Mouse (Mus musculus): ENCODE results near the gene Gm17428. TPM values are rescaled to one million over a fixed set of nuclear protein-coding genes. Genes with fewer than 3 reads are reported as not detected.
A peak's percentile ranks its signal among the peaks of the same experiment; 100 is the strongest.

The Gm17428 gene
- polyA plus RNA-seq, 1 experiment, result not detected

GRCm38 (mm10) chr14:55006541-55006940 lies 29.8 kb downstream of the Gm17428 start:
- DNase-seq (ENCODE audit: extremely low spot score in 1 of 2, low spot score in 1 of 2), result no peak

GRCm38 (mm10) chr14:55007120-55007908 lies 30.6 kb downstream of the Gm17428 start:
- no peak for DNase-seq (ENCODE audit: extremely low spot score in 1 of 2, low spot score in 1 of 2)

GRCm38 (mm10) chr14:55008417-55008816 lies 31.7 kb downstream of the Gm17428 start:
- no peak for DNase-seq (ENCODE audit: extremely low spot score in 1 of 2, low spot score in 1 of 2)

- DNase-seq (ENCODE audit: extremely low spot score in 1 of 2, low spot score in 1 of 2), result no peak
These were observed 34.4 kb downstream of the Gm17428 start for GRCm38 (mm10) chr14:55011116-55011515.

- DNase-seq (ENCODE audit: extremely low spot score in 1 of 2, low spot score in 1 of 2), result peak; percentile 54 to 84
These were observed 37.9 kb downstream of the Gm17428 start for GRCm38 (mm10) chr14:55014591-55014990.

GRCm38 (mm10) chr14:55014991-55015766 lies 38.4 kb downstream of the Gm17428 start, which contains the start of gene Ngdn:
Gene Ngdn (plus strand): TSS chr14:55015454.
- peak; percentile 99 to 100 for DNase-seq (ENCODE audit: extremely low spot score in 1 of 2, low spot score in 1 of 2)

GRCm38 (mm10) chr14:55015767-55016111 lies 39.0 kb downstream of the Gm17428 start:
- no peak for DNase-seq (ENCODE audit: extremely low spot score in 1 of 2, low spot score in 1 of 2)

- DNase-seq (ENCODE audit: extremely low spot score in 1 of 2, low spot score in 1 of 2), result no peak
These were observed 40.1 kb downstream of the Gm17428 start for GRCm38 (mm10) chr14:55016876-55017275.

GRCm38 (mm10) chr14:55020394-55020793 lies 43.7 kb downstream of the Gm17428 start:
- no peak for DNase-seq (ENCODE audit: extremely low spot score in 1 of 2, low spot score in 1 of 2)

GRCm38 (mm10) chr14:55023011-55023410 lies 46.3 kb downstream of the Gm17428 start:
- no peak for DNase-seq (ENCODE audit: extremely low spot score in 1 of 2, low spot score in 1 of 2)

- peak in 1 of 2 experiments; percentile 73 for DNase-seq (ENCODE audit: extremely low spot score in 1 of 2, low spot score in 1 of 2)
These were observed 47.5 kb downstream of the Gm17428 start for GRCm38 (mm10) chr14:55024236-55024635.

- DNase-seq (ENCODE audit: extremely low spot score in 1 of 2, low spot score in 1 of 2), result no peak
These were observed 48.8 kb downstream of the Gm17428 start for GRCm38 (mm10) chr14:55025527-55025926.

Other genes with a start within 250 kb of the Gm17428 start
- gene Slc7a8, start 195.0 kb upstream of the Gm17428 start, polyA plus RNA-seq (2012; rRNA removed), result 41.2 and 43.0 TPM in 2 replicates
- gene Rnf212b, start 162.8 kb upstream of the Gm17428 start, polyA plus RNA-seq (2012; rRNA removed), result 0.13 TPM in 1 of 2 replicates, not detected in the other
- 8.7 and 9.0 TPM in 2 replicates for gene Homez, start 106.0 kb upstream of the Gm17428 start, polyA plus RNA-seq (2012; rRNA removed)
- gene Ppp1r3e, start 99.4 kb upstream of the Gm17428 start, polyA plus RNA-seq (2012; rRNA removed), result 13.7 and 16.1 TPM in 2 replicates
- gene Bcl2l2, start 93.6 kb upstream of the Gm17428 start, polyA plus RNA-seq (2012; rRNA removed), result 92.6 and 107 TPM in 2 replicates
- gene Gm20521, start 93.5 kb upstream of the Gm17428 start, polyA plus RNA-seq (2012; rRNA removed), result 0.90 TPM in 1 of 2 replicates, not detected in the other
- gene Pabpn1, start 84.4 kb upstream of the Gm17428 start, polyA plus RNA-seq (2012; rRNA removed), result 466 and 555 TPM in 2 replicates
- gene Slc22a17, start 63.8 kb upstream of the Gm17428 start, polyA plus RNA-seq (2012; rRNA removed), result 744 and 786 TPM in 2 replicates
- gene Efs, start 50.8 kb upstream of the Gm17428 start, polyA plus RNA-seq (2012; rRNA removed), result 13.4 and 14.5 TPM in 2 replicates
- gene Il25, start 44.2 kb upstream of the Gm17428 start, polyA plus RNA-seq (2012; rRNA removed), result 0.46 and 0.90 TPM in 2 replicates
- 120 and 147 TPM in 2 replicates for gene Cmtm5, start 40.7 kb upstream of the Gm17428 start, polyA plus RNA-seq (2012; rRNA removed)
- 0.02 and 0.17 TPM in 2 replicates for gene Myh6, start 10.0 kb upstream of the Gm17428 start, polyA plus RNA-seq (2012; rRNA removed)
- gene Myh7, start 17.7 kb downstream of the Gm17428 start, polyA plus RNA-seq (2012; rRNA removed), result 26.8 and 29.3 TPM in 2 replicates
- gene Ngdn, start 38.5 kb downstream of the Gm17428 start, polyA plus RNA-seq (2012; rRNA removed), result 36.5 and 37.2 TPM in 2 replicates
- 13.4 and 15.0 TPM in 2 replicates for gene Zfhx2, start 115.4 kb downstream of the Gm17428 start, polyA plus RNA-seq (2012; rRNA removed)
- 14.4 and 15.5 TPM in 2 replicates for gene Thtpa, start 117.9 kb downstream of the Gm17428 start, polyA plus RNA-seq (2012; rRNA removed)
- gene Ap1g2, start 129.7 kb downstream of the Gm17428 start, polyA plus RNA-seq (2012; rRNA removed), result 15.5 and 18.3 TPM in 2 replicates
- gene Jph4, start 140.0 kb downstream of the Gm17428 start, polyA plus RNA-seq (2012; rRNA removed), result 228 and 231 TPM in 2 replicates
- 0.27 and 0.32 TPM in 2 replicates for gene Dhrs2, start 245.1 kb downstream of the Gm17428 start, polyA plus RNA-seq (2012; rRNA removed)

All from frontal cortex, adult 2 months (tissue).